In genomic region chr1:135958483-135958882, GRCm38 (mm10) we compare ENCODE assay signal across 8 mouse cellular contexts. TPM values are rescaled to one million over a fixed set of nuclear protein-coding genes. Genes with fewer than 3 reads are reported as not detected.
A peak's percentile ranks its signal among the peaks of the same experiment; 100 is the strongest.
DNase-seq lines count a peak whose midpoint lies in the region; ATAC-seq and TF ChIP-seq lines count a peak whose summit lies in the region.

No protein-coding gene starts in this region.

- H3K27me3 ChIP-seq in testis, adult 2 months (ENCODE audit: control insufficient read depth, insufficient read depth, low read length), result no peaks in the 10 kb centered on the region
- no peaks in the 10 kb centered on the region for H3K27me3 ChIP-seq in forebrain, embryonic 16.5 days (replicated peaks; ENCODE audit: control insufficient read depth, insufficient read depth, low read length)

- 40% methylated on average over 4 of the region's 4 CpGs for WGBS in forebrain, embryonic 16.5 days

- H3K4me1 ChIP-seq in testis, adult 2 months (ENCODE audit: control insufficient read depth, insufficient read depth, low read length), result no peaks in the 10 kb centered on the region
- no peaks in the 10 kb centered on the region for H3K4me1 ChIP-seq in forebrain, embryonic 16.5 days (replicated peaks; ENCODE audit: control insufficient read depth, insufficient read depth, low read length)

- ATAC-seq in forebrain, embryonic 16.5 days, result 0 out of 2 replicates have a peak, but pooled peaks have one; percentile 40

- no peak for TF ChIP-seq POLR2A in testis, adult 2 months (IDR thresholded peaks at IDR 0.05; ENCODE audit: control insufficient read depth, low read depth, low read length)

- H3K9ac ChIP-seq in forebrain, embryonic 16.5 days (replicated peaks; ENCODE audit: low read depth, low read length), result no peak overlapping the region

- no peak overlapping the region for H3K4me3 ChIP-seq in gastrocnemius, adult 2 months
- H3K4me3 ChIP-seq in testis, adult 2 months (ENCODE audit: control insufficient read depth, low read depth, low read length), result no peak overlapping the region
- no peak overlapping the region for H3K4me3 ChIP-seq in forebrain, embryonic 16.5 days (replicated peaks; ENCODE audit: low read length)

- DNase-seq in gastrocnemius, adult 2 months, result no peak
- DNase-seq in gastrocnemius, adult 8-10 months (ENCODE audit: low spot score in 2 of 2), result no peak
- DNase-seq in testis, postnatal 10 days (ENCODE audit: low spot score), result no peak
- peak; percentile 52 for DNase-seq in lung, postnatal 36 days
- DNase-seq in frontal cortex, postnatal 25 days (ENCODE audit: low spot score in 2 of 2), result no peak
- no peak for DNase-seq in spleen, adult 12 weeks (ENCODE audit: low spot score)

- H3K9me3 ChIP-seq in forebrain, embryonic 16.5 days (ENCODE audit: control insufficient read depth, low read length), result no peaks in the 10 kb centered on the region

- no peaks in the 10 kb centered on the region for H3K36me3 ChIP-seq in testis, adult 2 months (ENCODE audit: control insufficient read depth, insufficient read depth, low read length)
- H3K36me3 ChIP-seq in forebrain, embryonic 16.5 days (ENCODE audit: control insufficient read depth, insufficient read depth), result no peaks in the 10 kb centered on the region

- H3K4me2 ChIP-seq in forebrain, embryonic 16.5 days (ENCODE audit: low read length), result no peak overlapping the region

- intact Hi-C loops in gastrocnemius, adult 2 months (cut with DNase I), result loop anchor here (5.0 kb wide), 1 partner anchor 59 kb away; no protein-coding TSS in a partner anchor

- no peak overlapping the region for H3K27ac ChIP-seq in gastrocnemius, adult 2 months
- H3K27ac ChIP-seq in testis, adult 2 months (ENCODE audit: control insufficient read depth, insufficient read depth, low read depth, low read length), result no peak overlapping the region
- no peak overlapping the region for H3K27ac ChIP-seq in forebrain, embryonic 16.5 days (ENCODE audit: low read length)

- peak; percentile 82 for TF ChIP-seq CTCF in gastrocnemius, adult 2 months (IDR thresholded peaks at IDR 0.05)
- TF ChIP-seq CTCF in testis, adult 2 months (IDR thresholded peaks at IDR 0.05; ENCODE audit: control insufficient read depth, insufficient read depth, insufficient replicate concordance, low read depth, low read length), result peak; percentile 17; the same call in 1 of the 2 replicates

RNA-seq across cellular contexts. Expression of gene Pkp1, which starts 39.5 kb away (rescaled TPM):
- not detected for total RNA-seq in gastrocnemius, adult 2 months (2021)
- total RNA-seq in gastrocnemius, adult 8-10 months (2022), result under 1 TPM in 1 of 4 experiments, not detected in 3; 0.11 TPM
- polyA plus RNA-seq in testis, adult 2 months (2012; rRNA removed), result 5.7 and 6.5 TPM in 2 replicates
- 0.07 and 0.08 TPM in 2 replicates for polyA plus RNA-seq in forebrain, embryonic 16.5 days (2015; fragmentation: Nextera tagmentation; extraction: Ambion mirVana)

RNA-seq across cellular contexts. Expression of gene Igfn1, which starts 47.7 kb away (rescaled TPM):
- total RNA-seq in gastrocnemius, adult 2 months (2021), result 10 to 100 TPM; 21.8 to 52.3 TPM
- total RNA-seq in gastrocnemius, adult 8-10 months (2022), result 10 to 100 TPM; 28.7 to 98.0 (median 63.2) TPM
- polyA plus RNA-seq in testis, adult 2 months (2012; rRNA removed), result 0.79 TPM in 2 replicates
- not detected in 2 replicates for polyA plus RNA-seq in forebrain, embryonic 16.5 days (2015; fragmentation: Nextera tagmentation; extraction: Ambion mirVana)

RNA-seq across cellular contexts. Expression of gene Tmem9, which starts 49.5 kb away (rescaled TPM):
- total RNA-seq in gastrocnemius, adult 2 months (2021), result 1 to 10 TPM; 5.2 to 9.9 TPM
- total RNA-seq in gastrocnemius, adult 8-10 months (2022), result 10 to 100 TPM in 1 of 4 experiments, 1 to 10 TPM in 3; 8.6 to 12.9 (median 9.6) TPM
- 22.5 and 22.6 TPM in 2 replicates for polyA plus RNA-seq in testis, adult 2 months (2012; rRNA removed)
- 141 and 146 TPM in 2 replicates for polyA plus RNA-seq in forebrain, embryonic 16.5 days (2015; fragmentation: Nextera tagmentation; extraction: Ambion mirVana)
